Mouse (Mus musculus) lung, adult 2 months (tissue): ENCODE measurements at regions not wholly inside any gene's neighbourhood (a gene's known extent, or its start where the extent isn't known, plus 50 kb on each side); places are given as distances from the start of the nearest gene placed in this dataset.

Experiments
- DNase-seq: peaks from one replicate; pipeline ENCODE4 v3.0.0; 2022
- H3K4me1 ChIP-seq: fragments of 200-500 bp; 2 replicates; pipeline ENCODE4 v1.6.1; 2011; ENCODE audit warnings: low read length; ENCODE audit not compliant: control insufficient read depth, insufficient read depth
- H3K4me3 ChIP-seq: fragments of 200-500 bp; replicated peaks from 2 replicates; pipeline ENCODE3; 2011; ENCODE audit warnings: low read depth, mild to moderate bottlenecking, control low read depth, low read length; ENCODE audit errors: extremely low read depth
- CTCF ChIP-seq: fragments of 200-500 bp; IDR thresholded peaks from 2 replicates; pipeline ENCODE4 v1.5.1; 2011; ENCODE audit warnings: mild to moderate bottlenecking, low read length, control low read depth; ENCODE audit not compliant: insufficient read depth
- POLR2A ChIP-seq: fragments of 200-500 bp; IDR thresholded peaks from 2 replicates; pipeline ENCODE4 v1.6.1; 2011; ENCODE audit warnings: low read depth, mild to moderate bottlenecking, control low read depth, low read length, borderline replicate concordance; ENCODE audit errors: extremely low read depth
- WGBS: fragments of 180-500 bp; shearing (Covaris S2); methylation state at CpG from one replicate; pipeline ENCODE4 v1.1.7; 2018; 5-methylcytosine and 5-hydroxymethylcytosine counted together

- no peak for DNase-seq
- Histone ChIP-seq H3K4me3 (no peak overlapping the region), H3K4me1 (peaks cover 5% of the 10 kb centered on the region)
- TF ChIP-seq CTCF (no peak), POLR2A (no peak)
- 49% methylated on average over 1 of the region's 1 CpGs for WGBS
Observed at GRCm38 (mm10) chr13:34402631-34403030, 57.6 kb upstream of the Slc22a23 start.

GRCm38 (mm10) chr13:34401031-34401430, 56.0 kb upstream of the Slc22a23 start:
- no peak for DNase-seq
- no peak for TF ChIP-seq CTCF
- WGBS: 70% methylated on average over 2 of the region's 2 CpGs
- H3K4me3 ChIP-seq: no peak overlapping the region
- H3K4me1 ChIP-seq: peaks cover 5% of the 10 kb centered on the region

DNA sequence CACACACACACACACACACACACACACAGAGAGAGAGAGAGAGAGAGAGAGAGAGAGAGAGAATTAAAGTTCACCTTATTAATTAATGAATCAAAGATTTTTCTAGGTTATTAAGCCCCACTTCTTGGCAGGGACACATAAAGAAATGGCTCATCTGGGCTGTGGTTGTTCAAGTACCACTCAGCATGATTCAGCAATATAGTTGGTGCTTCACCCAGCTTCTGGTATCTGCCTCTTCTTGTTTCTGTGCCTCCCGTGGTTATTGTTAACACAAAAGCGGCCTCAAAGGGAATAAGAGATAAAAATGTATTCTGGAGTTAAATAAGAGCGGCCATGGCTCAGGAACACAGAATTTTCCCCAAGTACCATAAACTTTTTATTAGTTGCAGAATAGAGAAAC, 53.9 kb upstream of the Slc22a23 start:
- Histone ChIP-seq H3K4me1 (peaks cover 5% of the 10 kb centered on the region), H3K4me3 (no peak overlapping the region)
- DNase-seq: no peak
- no peak for TF ChIP-seq POLR2A
- WGBS: 48% methylated on average over 3 of the region's 3 CpGs

GRCm38 (mm10) chr13:34398061-34398787, 53.2 kb upstream of the Slc22a23 start:
- Histone ChIP-seq H3K4me1 (peaks cover 5% of the 10 kb centered on the region), H3K4me3 (no peak overlapping the region)
- WGBS: 14% methylated on average over 10 of the region's 10 CpGs
- DNase-seq: peak; percentile 40
- TF ChIP-seq CTCF (no peak), POLR2A (no peak)

DNA sequence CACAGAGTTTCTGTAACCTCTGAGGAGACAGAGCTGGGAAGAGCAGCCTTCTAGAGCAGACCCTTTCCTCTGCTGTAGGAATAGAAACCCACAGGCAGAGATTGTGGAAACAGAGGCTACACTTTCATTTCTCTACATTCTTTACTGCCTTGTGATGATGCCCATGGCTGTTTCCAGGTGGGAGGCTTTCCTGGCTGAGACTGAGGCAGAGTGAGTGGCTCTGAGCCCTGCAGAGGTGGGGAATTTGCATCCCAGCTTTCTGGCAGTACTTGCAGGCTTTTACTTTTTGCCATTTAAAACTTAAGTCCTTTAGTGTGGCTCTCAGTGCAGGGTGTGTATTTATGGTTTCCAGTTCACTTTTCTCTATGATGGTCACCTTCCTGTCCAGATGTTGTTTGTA, 50.5 kb upstream of the Slc22a23 start:
- Histone ChIP-seq H3K4me3 (no peak overlapping the region), H3K4me1 (peaks cover 5% of the 10 kb centered on the region)
- DNase-seq: no peak
- no peak for TF ChIP-seq POLR2A
- no peak for TF ChIP-seq CTCF

- Histone ChIP-seq H3K4me3 (no peak overlapping the region), H3K4me1 (peaks cover 5% of the 10 kb centered on the region)
- DNase-seq: no peak
- TF ChIP-seq CTCF (no peak), POLR2A (no peak)
- 44% methylated on average over 1 of the region's 1 CpGs for WGBS
Observed at GRCm38 (mm10) chr13:34395010-34395409, 50.0 kb upstream of the Slc22a23 start.
